28 mouse cellular contexts compared by ENCODE assay signal in genomic region chr1:120627622-120628001, GRCm38 (mm10). TPM values are rescaled to one million over a fixed set of nuclear protein-coding genes. Genes with fewer than 3 reads are reported as not detected.
DNase-seq lines count a peak whose midpoint lies in the region; ATAC-seq and TF ChIP-seq lines count a peak whose summit lies in the region.
"Had no signal": no experiment of that assay in that cellular context is flagged by ENCODE, and none has a peak within 500 bp of the region (broad histone marks: within the 10 kb centered on the region; RNA-seq: fewer than 3 reads in every experiment).

No protein-coding gene starts in this region.

- no peaks in the 10 kb centered on the region for H3K9me3 ChIP-seq in forebrain, embryonic 13.5 days (replicated peaks)
- H3K9me3 ChIP-seq in forebrain, postnatal 0 days (ENCODE audit: low read length): no peaks in the 10 kb centered on the region
- no peaks in the 10 kb centered on the region for H3K9me3 ChIP-seq in hindbrain, embryonic 16.5 days (ENCODE audit: control insufficient read depth, low read length)
- H3K9me3 ChIP-seq in hindbrain, embryonic 11.5 days (ENCODE audit: control insufficient read depth, low read length): no peaks in the 10 kb centered on the region
- H3K9me3 ChIP-seq in hindbrain, postnatal 0 days (ENCODE audit: low read length): no peaks in the 10 kb centered on the region
- no peaks in the 10 kb centered on the region for H3K9me3 ChIP-seq in midbrain, embryonic 14.5 days (ENCODE audit: control insufficient read depth, low read length)
- H3K9me3 ChIP-seq: lung, embryonic 15.5 days; neural tube, embryonic 13.5 days had no signal

- TF ChIP-seq CTCF in forebrain, postnatal 0 days (IDR thresholded peaks at IDR 0.05; ENCODE audit: low read depth): no peak
- no peak for TF ChIP-seq CTCF in hindbrain, postnatal 0 days (IDR thresholded peaks at IDR 0.05; ENCODE audit: low read depth)

- no peak overlapping the region for H3K9ac ChIP-seq in forebrain, embryonic 13.5 days
- H3K9ac ChIP-seq in forebrain, postnatal 0 days: no peak overlapping the region
- no peak overlapping the region for H3K9ac ChIP-seq in hindbrain, embryonic 16.5 days (ENCODE audit: low read depth, low read length)
- no peak overlapping the region for H3K9ac ChIP-seq in hindbrain, embryonic 11.5 days (ENCODE audit: low read depth, low read length)
- no peak overlapping the region for H3K9ac ChIP-seq in hindbrain, postnatal 0 days (replicated peaks; ENCODE audit: low read length)
- H3K9ac ChIP-seq in midbrain, embryonic 14.5 days (replicated peaks; ENCODE audit: low read length): no peak overlapping the region
- H3K9ac ChIP-seq: lung, embryonic 15.5 days; neural tube, embryonic 13.5 days had no signal

- no peak for DNase-seq in forebrain, postnatal 0 days
- DNase-seq in hindbrain, embryonic 11.5 days (ENCODE audit: low spot score): no peak
- no peak for DNase-seq in hindbrain, postnatal 0 days (ENCODE audit: low spot score)
- no peak for DNase-seq in midbrain, embryonic 14.5 days
- DNase-seq in embryo, embryonic 11 days: no peak
- no peak for DNase-seq in left cerebral cortex, postnatal 25 days (ENCODE audit: low spot score in 2 of 2)
- DNase-seq: adrenal gland, postnatal 14 days; cerebellum, adult 11 months; cerebellum, adult 9-11 months; heart, adult 2 months; heart, postnatal 14 days; kidney, adult 8-10 months; layer of hippocampus, postnatal 36 days; thymus, adult 2 months; thymus, postnatal 36 days had no signal

- no peak overlapping the region for H3K27ac ChIP-seq in forebrain, embryonic 13.5 days
- no peak overlapping the region for H3K27ac ChIP-seq in forebrain, postnatal 0 days (ENCODE audit: low read depth, low read length)
- no peak overlapping the region for H3K27ac ChIP-seq in hindbrain, embryonic 16.5 days (ENCODE audit: low read depth, low read length)
- H3K27ac ChIP-seq in hindbrain, embryonic 11.5 days (ENCODE audit: low read depth, low read length): no peak overlapping the region
- H3K27ac ChIP-seq in hindbrain, postnatal 0 days: no peak overlapping the region
- no peak overlapping the region for H3K27ac ChIP-seq in midbrain, embryonic 14.5 days (replicated peaks; ENCODE audit: low read depth, low read length)
- H3K27ac ChIP-seq: heart, adult 2 months; kidney, postnatal 0 days; lung, embryonic 15.5 days; neural tube, embryonic 13.5 days had no signal

- intact Hi-C loops in left cerebral cortex, postnatal 25 days (cut with DNase I): no loop called here

- peaks cover 74% of the 10 kb centered on the region for H3K27me3 ChIP-seq in forebrain, embryonic 13.5 days
- H3K27me3 ChIP-seq in forebrain, postnatal 0 days (ENCODE audit: insufficient read depth, low read length): peaks cover 39% of the 10 kb centered on the region
- no peaks in the 10 kb centered on the region; the same call in 1 of the 2 replicates for H3K27me3 ChIP-seq in hindbrain, embryonic 16.5 days (replicated peaks; ENCODE audit: control insufficient read depth, insufficient read depth, low read length)
- no peaks in the 10 kb centered on the region; the same call in 1 of the 2 replicates for H3K27me3 ChIP-seq in hindbrain, embryonic 11.5 days (ENCODE audit: control insufficient read depth, insufficient read depth, low read length)
- H3K27me3 ChIP-seq in hindbrain, postnatal 0 days (ENCODE audit: insufficient read depth, low read length): no peaks in the 10 kb centered on the region; the same call in 1 of the 2 replicates
- peaks cover 10% of the 10 kb centered on the region; the same call in 1 of the 2 replicates for H3K27me3 ChIP-seq in midbrain, embryonic 14.5 days (ENCODE audit: control insufficient read depth, insufficient read depth, low read length)

- no peaks in the 10 kb centered on the region for H3K4me1 ChIP-seq in forebrain, embryonic 13.5 days
- H3K4me1 ChIP-seq in forebrain, postnatal 0 days (ENCODE audit: insufficient read depth): no peaks in the 10 kb centered on the region
- no peaks in the 10 kb centered on the region for H3K4me1 ChIP-seq in hindbrain, embryonic 16.5 days (ENCODE audit: control insufficient read depth, insufficient read depth, low read depth, low read length)
- H3K4me1 ChIP-seq in hindbrain, embryonic 11.5 days (replicated peaks; ENCODE audit: control insufficient read depth, insufficient read depth, low read length): no peaks in the 10 kb centered on the region
- H3K4me1 ChIP-seq in hindbrain, postnatal 0 days (ENCODE audit: insufficient read depth, low read length): no peaks in the 10 kb centered on the region
- no peaks in the 10 kb centered on the region for H3K4me1 ChIP-seq in midbrain, embryonic 14.5 days (ENCODE audit: control insufficient read depth, insufficient read depth, low read length)
- H3K4me1 ChIP-seq: lung, embryonic 15.5 days had no signal

- 56% methylated on average over 4 of the region's 4 CpGs for WGBS in forebrain, embryonic 13.5 days
- 58% methylated on average over 4 of the region's 4 CpGs for WGBS in forebrain, postnatal 0 days
- WGBS in hindbrain, embryonic 16.5 days: 69% methylated on average over 4 of the region's 4 CpGs
- 74% methylated on average over 4 of the region's 4 CpGs for WGBS in hindbrain, embryonic 11.5 days
- 72% methylated on average over 4 of the region's 4 CpGs for WGBS in hindbrain, postnatal 0 days
- 53% methylated on average over 4 of the region's 4 CpGs for WGBS in midbrain, embryonic 14.5 days

- H3K4me2 ChIP-seq in forebrain, embryonic 13.5 days: no peak overlapping the region
- no peak overlapping the region for H3K4me2 ChIP-seq in forebrain, postnatal 0 days (ENCODE audit: low read depth)
- H3K4me2 ChIP-seq in hindbrain, embryonic 16.5 days (ENCODE audit: low read length): no peak overlapping the region
- no peak overlapping the region for H3K4me2 ChIP-seq in hindbrain, embryonic 11.5 days (replicated peaks; ENCODE audit: low read depth, low read length)
- no peak overlapping the region for H3K4me2 ChIP-seq in hindbrain, postnatal 0 days (ENCODE audit: low read depth, low read length)
- peak overlapping the region; percentile 38; the same call in 1 of the 2 replicates for H3K4me2 ChIP-seq in midbrain, embryonic 14.5 days (ENCODE audit: low read length)
- H3K4me2 ChIP-seq: liver, embryonic 11.5 days; lung, embryonic 15.5 days; neural tube, embryonic 13.5 days had no signal

- no peak overlapping the region for H3K4me3 ChIP-seq in forebrain, embryonic 13.5 days
- H3K4me3 ChIP-seq in forebrain, postnatal 0 days (ENCODE audit: low read depth, low read length): no peak overlapping the region
- no peak overlapping the region for H3K4me3 ChIP-seq in hindbrain, embryonic 16.5 days (ENCODE audit: low read length)
- H3K4me3 ChIP-seq in hindbrain, embryonic 11.5 days (ENCODE audit: low read depth, low read length): no peak overlapping the region
- no peak overlapping the region for H3K4me3 ChIP-seq in hindbrain, postnatal 0 days (ENCODE audit: low read length)
- H3K4me3 ChIP-seq in midbrain, embryonic 14.5 days (replicated peaks; ENCODE audit: low read depth, low read length): no peak overlapping the region
- H3K4me3 ChIP-seq: heart, adult 2 months; lung, embryonic 15.5 days; neural tube, embryonic 13.5 days had no signal

- H3K36me3 ChIP-seq in forebrain, embryonic 13.5 days (ENCODE audit: poor library complexity, severe bottlenecking): no peaks in the 10 kb centered on the region
- H3K36me3 ChIP-seq in forebrain, postnatal 0 days (ENCODE audit: insufficient read depth): no peaks in the 10 kb centered on the region
- no peaks in the 10 kb centered on the region for H3K36me3 ChIP-seq in hindbrain, embryonic 16.5 days (ENCODE audit: control insufficient read depth, insufficient read depth, low read length)
- H3K36me3 ChIP-seq in hindbrain, embryonic 11.5 days (ENCODE audit: control insufficient read depth, insufficient read depth, low read length): no peaks in the 10 kb centered on the region
- no peaks in the 10 kb centered on the region for H3K36me3 ChIP-seq in hindbrain, postnatal 0 days (ENCODE audit: insufficient read depth, low read length)
- no peaks in the 10 kb centered on the region for H3K36me3 ChIP-seq in midbrain, embryonic 14.5 days (ENCODE audit: control insufficient read depth, insufficient read depth, low read length)
- H3K36me3 ChIP-seq: lung, embryonic 15.5 days; neural tube, embryonic 13.5 days had no signal

- ATAC-seq in forebrain, embryonic 13.5 days: peak; percentile 62; the same call in 1 of the 2 replicates
- ATAC-seq in forebrain, postnatal 0 days: no peak
- ATAC-seq in hindbrain, embryonic 16.5 days: peak; percentile 52; the same call in 1 of the 2 replicates
- no peak; the same call in 1 of the 2 replicates for ATAC-seq in hindbrain, embryonic 11.5 days (ENCODE audit: low FRiP score)
- ATAC-seq in hindbrain, postnatal 0 days: peak; percentile 43; the same call in 1 of the 2 replicates
- peak; percentile 44; the same call in 1 of the 2 replicates for ATAC-seq in midbrain, embryonic 14.5 days (ENCODE audit: low FRiP score, low TSS enrichment)
- ATAC-seq: intestine, embryonic 16.5 days; Patski had no signal

RNA-seq across cellular contexts. Expression of gene En1, which starts 25.4 kb away (rescaled TPM):
- 0.13 TPM in 1 of 2 replicates, not detected in the other for polyA plus RNA-seq in forebrain, embryonic 13.5 days (2015; fragmentation: Nextera tagmentation; extraction: Ambion mirVana)
- total RNA-seq in forebrain, postnatal 0 days (2014; rRNA removed): 0.29 and 0.92 TPM in 2 replicates
- polyA plus RNA-seq in forebrain, postnatal 0 days (2015; fragmentation: Nextera tagmentation; extraction: Ambion mirVana): 0.05 and 0.18 TPM in 2 replicates
- 3.1 and 4.0 TPM in 2 replicates for polyA plus RNA-seq in hindbrain, embryonic 16.5 days (2015; fragmentation: Nextera tagmentation; extraction: Ambion mirVana)
- polyA plus RNA-seq in hindbrain, embryonic 11.5 days (2014; fragmentation: Nextera tagmentation; extraction: Ambion mirVana): 5.2 and 6.9 TPM in 2 replicates
- total RNA-seq in hindbrain, postnatal 0 days (2014; rRNA removed): 13.0 and 13.2 TPM in 2 replicates
- 6.3 and 6.9 TPM in 2 replicates for polyA plus RNA-seq in hindbrain, postnatal 0 days (2015; fragmentation: Nextera tagmentation; extraction: Ambion mirVana)
- 16.8 and 18.3 TPM in 2 replicates for polyA plus RNA-seq in midbrain, embryonic 14.5 days (2014; fragmentation: Nextera tagmentation; extraction: Ambion mirVana)
- not detected for total RNA-seq in left cerebral cortex, postnatal 25 days (2021)
- total RNA-seq: adrenal gland, postnatal 14 days; heart, adult 2 months; heart, postnatal 14 days; layer of hippocampus, postnatal 36 days; megakaryocyte progenitor cell, adult 5-6 weeks; MEL had no signal
- polyA plus RNA-seq: heart, adult 2 months; heart, embryonic 14.5 days; intestine, embryonic 16.5 days; kidney, postnatal 0 days; large intestine, adult 2 months; liver, embryonic 16.5 days; lung, embryonic 15.5 days; Patski had no signal

Comparison
In these comparisons a context has a peak if more than half of its experiments do, and no peak if none do; other contexts are left out.
1. ATAC-seq: peak in forebrain, embryonic 13.5 days (single experiment), hindbrain, embryonic 16.5 days (single experiment), hindbrain, postnatal 0 days (single experiment) and midbrain, embryonic 14.5 days (single experiment); none in forebrain, postnatal 0 days (single experiment) and hindbrain, embryonic 11.5 days (single experiment).